Mouse (Mus musculus) cerebellum, postnatal 4 days (tissue): ENCODE results near the gene Rfesd.

Experiments used
- DNase-seq, 2 experiments: peaks; one replicate each; pipeline ENCODE4 v3.0.0; 2022; ENCODE audit warnings: low spot score in 2 of 2, mixed read lengths in 1 of 2

The Rfesd gene

GRCm38 (mm10) chr13:75981901-75982300, 36.6 kb downstream of the Rfesd start:
- no peak for DNase-seq

GRCm38 (mm10) chr13:75976649-75977048, 41.9 kb downstream of the Rfesd start:
- no peak for DNase-seq

- no peak for DNase-seq
Observed at GRCm38 (mm10) chr13:75976218-75976617, 42.3 kb downstream of the Rfesd start.

- DNase-seq = no peak
Observed at GRCm38 (mm10) chr13:75975629-75976028, 42.9 kb downstream of the Rfesd start.

GRCm38 (mm10) chr13:75974481-75974880, 44.0 kb downstream of the Rfesd start:
- DNase-seq = no peak

DNA sequence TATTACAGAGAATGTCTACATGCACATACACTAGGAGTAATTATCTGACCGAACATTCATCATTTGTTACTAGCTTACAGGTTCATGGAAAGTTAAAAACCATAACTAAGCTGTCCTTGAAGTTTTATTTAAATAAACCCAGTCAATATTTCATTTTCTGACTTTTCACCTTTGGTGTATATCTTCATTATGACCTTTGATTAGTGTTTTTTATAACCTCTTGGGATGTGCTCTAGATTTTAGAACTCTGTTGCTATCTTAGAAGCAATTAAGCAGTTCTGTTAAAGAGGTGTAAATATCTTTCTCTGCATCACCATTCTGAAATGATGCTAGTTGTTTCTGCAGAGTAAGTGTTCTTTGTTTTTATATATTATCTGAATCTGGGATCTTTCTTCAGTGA, 51.7 kb downstream of the Rfesd start, which contains the start of gene Spata9:
TSS of gene Spata9 (plus strand) at position 301 of the 400 bp plus-strand sequence.
- DNase-seq = no peak

DNA sequence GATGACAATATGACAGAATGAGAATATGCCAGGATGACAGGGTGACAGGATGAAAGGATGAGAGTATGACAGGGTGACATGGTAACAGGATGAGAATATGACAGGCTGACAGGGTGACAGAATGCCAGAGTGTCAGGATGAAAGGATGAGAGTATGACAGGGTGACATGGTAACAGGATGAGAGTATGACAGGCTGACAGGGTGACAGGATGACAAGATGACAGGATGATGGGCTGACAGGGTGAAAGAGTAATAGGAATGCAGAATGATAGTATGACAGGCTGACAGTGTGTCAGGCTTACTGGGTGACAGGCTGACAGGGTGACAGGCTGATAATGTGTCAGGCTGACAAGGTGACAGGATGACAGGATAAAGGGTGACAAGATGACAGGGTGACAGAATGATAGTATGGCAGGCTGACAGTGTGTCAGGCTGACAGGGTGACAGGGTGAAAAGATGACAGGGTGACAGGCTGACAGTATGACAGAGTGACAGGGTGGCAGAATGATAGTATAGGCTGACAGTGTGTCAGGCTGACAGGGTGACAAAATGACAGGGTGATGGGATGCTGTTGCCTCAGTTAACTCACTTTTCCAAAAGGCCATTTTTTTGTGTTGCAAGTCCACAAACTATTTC, 63.0 kb downstream of the Rfesd start:
- DNase-seq = no peak
